Mouse (Mus musculus) mature B cell (primary cell): ENCODE measurements at regions not wholly inside any gene's neighbourhood (a gene's known extent, or its start where the extent isn't known, plus 50 kb on each side); places are given as distances from the start of the nearest gene placed in this dataset.

Experiments
- in situ Hi-C: fragments of 300-500 bp; cut with MboI; formaldehyde crosslinking; loops from 2 replicates; pipeline ENCODE4 v1.14.3; 2019

DNA sequence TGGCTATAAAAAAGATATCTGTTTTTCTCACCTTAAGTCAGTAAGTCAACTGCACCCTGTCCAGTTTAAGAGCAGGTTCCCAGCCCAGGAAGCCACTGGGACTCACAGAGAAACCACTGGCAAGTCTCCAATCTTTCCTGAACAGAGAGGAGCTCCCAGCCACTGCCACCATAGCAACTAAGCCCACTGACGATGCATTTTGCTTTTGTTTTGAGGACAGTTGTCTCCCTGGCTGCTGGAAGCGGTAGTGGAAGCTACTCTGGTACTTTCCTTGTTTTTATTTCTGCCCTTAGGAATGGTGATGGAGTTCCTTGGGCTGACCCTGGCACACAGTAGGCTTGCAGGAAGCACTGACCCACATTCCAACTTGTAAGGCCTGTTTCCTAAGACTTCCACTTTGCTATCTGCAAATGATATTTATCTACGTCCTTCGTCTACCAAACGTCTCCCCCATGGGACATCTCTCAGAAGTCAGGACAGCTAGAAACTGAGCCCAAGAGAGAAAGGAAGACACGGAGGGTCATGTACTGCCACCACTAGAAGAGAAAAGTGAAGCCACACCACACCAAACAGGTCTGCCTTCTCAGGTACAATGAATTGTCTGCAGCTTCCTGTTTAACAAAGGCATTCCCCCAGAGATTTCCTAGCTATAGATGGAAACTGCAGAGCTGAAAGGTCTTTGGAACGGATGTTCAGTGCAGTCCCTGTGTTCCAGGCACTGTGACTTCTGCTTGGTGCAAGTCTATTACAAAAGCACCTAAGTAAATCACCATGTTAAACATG, 125.7 kb upstream of the Fmo9 start:
- in situ Hi-C loops: no loop called here

DNA sequence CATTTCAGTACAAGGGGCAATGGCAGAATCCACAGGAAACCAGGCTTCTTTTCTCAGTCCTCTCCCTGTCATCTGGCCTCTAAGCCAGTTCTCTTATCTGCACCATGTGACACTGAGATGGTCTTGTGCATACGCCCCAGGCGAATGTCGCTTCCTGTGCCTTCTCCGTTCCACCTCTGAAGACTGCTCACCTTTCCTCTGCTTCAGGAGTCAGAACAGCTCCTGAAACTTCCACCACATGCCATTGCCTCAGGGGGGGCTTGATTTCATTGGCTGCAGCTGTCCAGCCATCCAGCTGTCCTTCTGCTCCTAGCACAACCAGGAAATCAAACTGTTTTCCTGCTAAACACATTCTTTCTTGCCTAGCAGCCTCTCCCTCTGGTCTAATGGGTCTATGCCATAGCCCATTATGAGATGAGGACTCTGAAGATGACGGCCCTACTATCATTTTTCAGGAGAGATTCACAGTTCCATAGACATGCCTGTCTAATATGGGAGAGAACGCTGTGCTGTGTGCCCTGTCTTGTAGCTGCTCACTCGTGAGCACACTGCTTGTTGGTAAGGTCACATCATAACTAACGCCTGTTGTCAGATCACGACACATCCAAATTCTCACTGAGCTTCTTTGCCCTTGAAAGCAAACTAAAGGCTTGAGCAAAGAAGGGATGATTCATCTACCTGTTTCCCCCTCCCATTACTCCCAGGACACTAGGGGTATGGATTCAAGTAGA, 129.9 kb upstream of the Fmo9 start:
- in situ Hi-C loops: no loop called here

- in situ Hi-C loops: no loop called here
Measured at GRCm38 (mm10) chr1:166812072-166812461, 130.4 kb upstream of the Fmo9 start.

GRCm38 (mm10) chr1:166812920-166813439, 131.3 kb upstream of the Fmo9 start:
- in situ Hi-C loops: no loop called here

- in situ Hi-C loops: no loop called here
Measured at GRCm38 (mm10) chr1:166817927-166818326, 136.3 kb upstream of the Fmo9 start.

GRCm38 (mm10) chr1:166818682-166819081, 137.0 kb upstream of the Fmo9 start:
- in situ Hi-C loops: no loop called here

- in situ Hi-C loops: no loop called here
Measured at GRCm38 (mm10) chr1:166819420-166819819, 137.8 kb upstream of the Fmo9 start.

DNA sequence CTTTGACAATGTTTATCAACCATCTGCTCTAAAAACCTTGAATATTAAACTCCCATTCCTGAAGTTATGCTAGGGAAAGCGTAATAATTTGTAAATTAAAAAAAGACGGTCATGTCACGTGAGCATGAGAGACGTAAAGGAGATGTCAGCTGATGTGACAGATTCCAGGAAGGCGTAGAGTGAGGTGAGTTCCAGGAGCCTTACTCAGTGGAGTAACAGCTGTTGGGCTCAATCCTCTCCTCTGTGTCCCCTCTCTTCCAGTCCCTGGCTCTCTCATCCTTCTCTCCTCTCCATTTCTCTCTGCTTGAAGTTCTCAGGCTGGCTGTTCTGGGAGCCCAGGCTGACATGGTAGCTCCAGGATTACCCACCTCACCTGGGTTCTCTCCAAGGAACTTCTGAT, 138.4 kb upstream of the Fmo9 start:
- in situ Hi-C loops: no loop called here

DNA sequence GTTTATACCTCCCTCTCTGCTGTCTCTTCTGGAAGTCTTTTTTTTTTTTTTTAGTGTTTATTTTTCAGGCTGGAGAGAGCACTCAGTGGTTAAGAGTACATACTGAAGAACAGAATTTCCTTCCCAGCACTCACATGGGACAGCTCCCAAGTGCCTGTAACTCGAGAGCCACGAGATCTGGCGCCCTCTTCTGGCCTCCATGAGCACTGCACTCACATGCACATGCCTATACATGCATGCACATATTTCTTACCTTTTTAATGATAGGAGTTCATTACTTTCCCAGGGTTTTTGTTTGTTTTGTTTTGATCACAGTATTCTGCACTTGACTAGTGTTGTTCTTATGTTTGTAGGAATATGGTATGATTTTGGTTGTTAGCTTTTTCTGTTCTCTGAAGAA, 139.5 kb upstream of the Fmo9 start:
- in situ Hi-C loops: no loop called here

GRCm38 (mm10) chr1:166837299-166837698, 155.7 kb upstream of the Fmo9 start:
- in situ Hi-C loops: no loop called here

DNA sequence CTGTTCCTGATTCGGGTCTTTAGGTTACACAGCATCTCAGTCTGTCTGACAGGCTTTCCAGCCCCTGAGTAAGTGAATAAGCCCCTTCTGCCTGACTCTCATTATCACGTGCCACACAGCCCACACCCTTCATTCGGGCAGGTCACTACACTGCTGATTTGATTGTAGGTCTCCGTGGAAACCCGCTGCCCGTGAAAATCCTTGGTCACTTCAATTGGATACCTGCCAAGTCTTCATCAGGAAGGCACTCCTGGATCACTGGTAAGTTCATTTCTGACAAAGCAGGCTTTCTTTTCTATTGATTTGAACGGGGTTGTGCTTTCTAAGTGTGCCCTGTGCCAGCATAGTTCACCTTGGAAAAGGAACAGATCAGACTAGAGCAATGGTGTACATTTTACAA, 158.2 kb upstream of the Fmo9 start:
- in situ Hi-C loops: no loop called here

DNA sequence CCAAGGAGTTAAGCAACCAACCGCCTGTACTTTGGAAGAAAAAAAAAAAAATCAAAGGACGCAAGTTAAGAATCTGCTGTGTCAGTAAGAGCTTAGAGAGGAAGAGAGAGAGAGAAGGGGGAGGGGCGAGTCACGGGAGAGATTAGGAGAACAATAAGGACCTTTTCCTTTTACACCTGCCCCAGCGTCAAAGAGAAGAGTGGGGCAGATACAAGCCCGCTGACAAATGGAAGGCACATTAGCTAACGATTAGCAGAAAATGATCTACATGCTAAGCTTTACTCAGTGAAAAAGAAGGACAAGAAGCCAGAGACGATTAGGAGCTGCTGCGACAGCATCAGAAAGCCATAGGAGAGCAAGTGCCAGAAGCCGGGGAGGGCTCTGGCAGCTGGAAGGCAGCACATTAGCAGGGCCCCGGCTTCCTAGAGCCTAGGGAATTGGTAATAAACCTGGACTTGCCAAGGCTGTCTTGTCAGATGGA, 157.8 kb upstream of the Fam78b start:
- in situ Hi-C loops: no loop called here

- in situ Hi-C loops: no loop called here
Measured at GRCm38 (mm10) chr1:166846566-166846965, 154.7 kb upstream of the Fam78b start.

- in situ Hi-C loops: no loop called here
Measured at GRCm38 (mm10) chr1:166847233-166847632, 154.0 kb upstream of the Fam78b start.

GRCm38 (mm10) chr1:166848015-166848535, 153.1 kb upstream of the Fam78b start:
- in situ Hi-C loops: no loop called here

DNA sequence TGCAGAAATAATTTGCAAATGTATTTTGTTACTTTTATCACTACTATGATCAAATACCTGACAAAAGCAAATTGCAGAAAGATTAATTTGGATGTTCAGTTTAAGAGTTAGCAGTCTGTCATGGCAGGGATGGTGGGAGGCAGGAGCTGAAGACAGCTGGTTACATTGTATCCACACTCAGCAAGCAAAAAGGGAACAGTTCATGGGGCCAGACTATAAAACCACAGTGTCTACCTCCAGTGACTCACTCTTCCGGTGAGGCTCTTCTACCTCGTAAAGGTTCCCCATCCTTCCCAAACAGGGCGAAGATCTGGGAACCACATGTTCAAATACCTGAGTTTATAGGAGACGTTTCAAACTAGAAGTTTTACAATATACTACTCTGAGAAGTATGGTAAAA, 145.2 kb upstream of the Fam78b start:
- in situ Hi-C loops: no loop called here

DNA sequence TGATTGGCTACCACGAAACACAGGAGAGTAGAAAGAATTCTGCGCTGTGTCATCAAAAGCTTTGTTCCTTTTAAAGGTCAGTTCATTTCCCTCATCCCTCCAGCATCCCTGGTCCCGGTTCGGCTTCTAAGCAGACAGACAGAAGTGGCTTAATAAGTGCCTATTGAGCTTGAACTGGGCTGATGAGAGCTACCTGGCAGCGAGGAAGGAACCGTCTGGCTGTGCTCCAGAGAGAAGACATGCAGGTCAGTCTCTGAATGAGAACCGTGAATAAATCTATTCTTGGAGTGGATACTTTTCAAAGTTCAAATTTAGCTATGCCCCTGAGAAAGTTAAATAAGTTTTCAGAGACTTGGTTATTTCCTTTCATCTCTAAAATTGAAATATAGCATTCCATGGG, 135.0 kb upstream of the Fam78b start:
- in situ Hi-C loops: no loop called here

DNA sequence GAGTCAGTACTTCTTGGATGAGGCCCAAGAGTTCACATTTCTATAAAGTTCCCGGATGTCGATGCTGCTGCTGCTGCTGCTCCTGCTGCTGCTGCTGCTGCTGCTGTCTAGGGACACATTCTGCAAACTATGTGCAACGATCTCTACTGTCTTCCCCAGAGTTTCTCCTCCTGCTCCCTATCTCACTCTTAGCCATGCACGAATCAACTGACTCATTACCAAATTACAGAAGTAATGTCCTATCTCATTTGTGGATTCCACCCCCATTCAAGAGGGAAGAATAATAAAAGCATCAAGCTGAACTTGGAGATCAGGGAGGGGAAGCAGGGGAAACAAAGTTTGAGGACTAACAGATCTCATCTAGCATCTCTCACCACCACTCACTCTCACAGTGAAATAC, 130.0 kb upstream of the Fam78b start:
- in situ Hi-C loops: no loop called here

DNA sequence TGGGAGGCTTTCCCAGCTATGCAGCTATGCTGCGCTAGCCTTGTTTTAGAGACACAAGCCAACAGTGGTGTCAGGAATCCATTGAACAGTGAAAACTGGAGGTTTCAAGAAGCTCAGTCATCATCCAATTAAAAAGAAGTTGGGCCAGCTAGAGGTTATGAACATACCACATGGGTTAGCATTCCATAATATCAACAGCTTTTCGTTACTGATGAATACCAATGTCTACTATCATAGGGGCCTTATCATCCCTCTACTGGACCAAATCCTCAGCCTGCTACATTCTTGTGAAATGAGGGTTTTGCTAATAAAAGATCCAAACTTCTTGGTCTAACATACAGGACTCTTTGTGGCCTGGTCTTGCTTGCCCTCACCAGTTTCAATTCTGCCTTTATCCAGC, 124.8 kb upstream of the Fam78b start:
- in situ Hi-C loops: no loop called here

- in situ Hi-C loops: no loop called here
Measured at GRCm38 (mm10) chr1:166883215-166883614, 118.0 kb upstream of the Fam78b start.

GRCm38 (mm10) chr1:166895945-166896344, 105.3 kb upstream of the Fam78b start:
- in situ Hi-C loops: no loop called here

GRCm38 (mm10) chr1:166898741-166899140, 102.5 kb upstream of the Fam78b start:
- in situ Hi-C loops: no loop called here

GRCm38 (mm10) chr1:166899238-166899637, 102.0 kb upstream of the Fam78b start:
- in situ Hi-C loops: no loop called here
